Mouse (Mus musculus) cerebellum, postnatal 10 days (tissue): ENCODE data around the gene Fam160a1.

Experiments used
- DNase-seq, 2 experiments: peaks; one replicate each; pipeline ENCODE4 v3.0.0; 2021; ENCODE audit warnings: mixed read lengths in 2 of 2

The Fam160a1 gene

DNA sequence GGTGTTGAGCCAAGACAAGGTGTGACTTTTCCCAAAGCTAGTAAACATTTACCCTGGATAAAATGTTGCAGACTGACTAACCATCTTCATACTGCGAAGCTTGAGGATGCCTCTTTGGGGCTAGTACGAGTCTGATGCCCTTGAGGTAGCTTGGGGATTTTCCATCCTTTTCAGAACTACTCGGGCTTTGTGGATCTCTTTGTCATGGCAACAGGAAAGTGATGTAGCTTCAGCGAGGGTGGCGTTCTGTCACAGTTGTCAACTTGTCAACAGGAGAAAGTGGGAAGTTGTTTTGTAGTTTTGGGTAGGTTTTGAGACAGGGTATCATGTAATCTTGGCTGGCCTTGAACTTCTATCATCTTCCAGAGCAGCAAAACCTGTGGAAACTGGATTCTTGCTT, 197.7 kb downstream of the Fam160a1 start:
- no peak for DNase-seq

GRCm38 (mm10) chr3:85618885-85619284, 198.2 kb downstream of the Fam160a1 start:
- DNase-seq: peak; percentile 41 to 44

DNA sequence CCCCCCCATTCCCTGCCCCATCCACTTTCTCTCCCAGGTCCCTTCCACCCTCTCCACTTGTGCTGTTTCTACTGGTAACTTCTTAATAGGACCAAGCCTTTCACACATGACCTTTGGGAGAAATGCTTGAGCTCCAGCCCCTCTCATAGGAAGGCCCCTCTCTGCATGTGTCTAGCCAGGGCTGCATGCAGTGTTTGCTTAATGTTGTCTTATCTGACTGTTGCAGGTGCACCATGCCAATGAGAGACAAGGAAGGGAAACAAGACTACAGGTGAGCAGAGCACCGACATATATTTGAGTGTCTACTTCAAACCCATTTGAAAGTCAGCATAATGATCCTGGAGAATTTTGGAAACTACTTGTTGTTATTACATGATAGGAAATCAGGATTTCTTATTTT, 200.7 kb downstream of the Fam160a1 start:
- no peak for DNase-seq
